Comparison of ENCODE assay signal across 8 mouse cellular contexts in genomic region chr12:56636534-56637180, GRCm38 (mm10). TPM values are rescaled to one million over a fixed set of nuclear protein-coding genes. Genes with fewer than 3 reads are reported as not detected.
DNase-seq lines count a peak whose midpoint lies in the region; ATAC-seq lines count a peak whose summit lies in the region.

No protein-coding gene starts in this region.

- peak; percentile 58 for ATAC-seq in common myeloid progenitor, adult 5-6 weeks (replicated peaks; ENCODE audit: low read depth, poor library complexity, severe bottlenecking)
- peak; percentile 79 for ATAC-seq in kidney, embryonic 14.5 days (ENCODE audit: low FRiP score, low TSS enrichment)
- ATAC-seq in limb, embryonic 13.5 days (ENCODE audit: low FRiP score, low read depth), result peak; percentile 88; the same call in 1 of the 2 replicates
- peak; percentile 68; the same call in 1 of the 2 replicates for ATAC-seq in neural tube, embryonic 11.5 days (ENCODE audit: insufficient read depth, low FRiP score, low TSS enrichment)

- peak overlapping the region; percentile 35 for H3K4me2 ChIP-seq in kidney, embryonic 14.5 days (replicated peaks; ENCODE audit: low read depth, low read length)
- H3K4me2 ChIP-seq in limb, embryonic 13.5 days (replicated peaks), result peak overlapping the region; percentile 55
- H3K4me2 ChIP-seq in neural tube, embryonic 11.5 days (ENCODE audit: low read depth), result peak overlapping the region; percentile 15; the same call in 1 of the 2 replicates

- H3K27ac ChIP-seq in heart, embryonic 10.5 days, result no peak overlapping the region
- no peak overlapping the region for H3K27ac ChIP-seq in kidney, embryonic 14.5 days (ENCODE audit: low read depth, low read length)
- no peak overlapping the region for H3K27ac ChIP-seq in limb, embryonic 13.5 days
- no peak overlapping the region for H3K27ac ChIP-seq in neural tube, embryonic 11.5 days (ENCODE audit: low read depth, low read length)

- no peaks in the 10 kb centered on the region for H3K4me1 ChIP-seq in heart, embryonic 10.5 days
- no peaks in the 10 kb centered on the region for H3K4me1 ChIP-seq in kidney, embryonic 14.5 days (ENCODE audit: control insufficient read depth, insufficient read depth, low read length)
- no peaks in the 10 kb centered on the region for H3K4me1 ChIP-seq in limb, embryonic 13.5 days
- H3K4me1 ChIP-seq in neural tube, embryonic 11.5 days (ENCODE audit: control insufficient read depth, insufficient read depth, low read length), result no peaks in the 10 kb centered on the region

- peak; percentile 18 for DNase-seq in gastrocnemius, adult 18-20 months (ENCODE audit: low spot score)
- no peak for DNase-seq in gastrocnemius, postnatal 14 days
- DNase-seq in heart, embryonic 10.5 days (ENCODE audit: low spot score), result no peak
- DNase-seq in neural tube, embryonic 11.5 days (ENCODE audit: low spot score), result peak; percentile 57
- DNase-seq in gastrocnemius, postnatal 25 days, result no peak

- no peaks in the 10 kb centered on the region for H3K36me3 ChIP-seq in heart, embryonic 10.5 days
- H3K36me3 ChIP-seq in kidney, embryonic 14.5 days (ENCODE audit: control insufficient read depth, insufficient read depth, low read length), result no peaks in the 10 kb centered on the region
- H3K36me3 ChIP-seq in limb, embryonic 13.5 days, result no peaks in the 10 kb centered on the region
- H3K36me3 ChIP-seq in neural tube, embryonic 11.5 days (ENCODE audit: control insufficient read depth, insufficient read depth, low read length), result no peaks in the 10 kb centered on the region

- H3K9ac ChIP-seq in kidney, embryonic 14.5 days (ENCODE audit: low read depth, low read length), result no peak overlapping the region
- no peak overlapping the region for H3K9ac ChIP-seq in limb, embryonic 13.5 days
- no peak overlapping the region for H3K9ac ChIP-seq in neural tube, embryonic 11.5 days (ENCODE audit: low read length)

- H3K27me3 ChIP-seq in heart, embryonic 10.5 days (ENCODE audit: insufficient read depth, poor library complexity, severe bottlenecking), result no peaks in the 10 kb centered on the region; the same call in none of the 2 replicates
- 0 out of 2 replicates have a peak, but pooled peaks cover 6% of the 10 kb centered on the region for H3K27me3 ChIP-seq in kidney, embryonic 14.5 days (ENCODE audit: control insufficient read depth, insufficient read depth, low read length)
- peaks cover 39% of the 10 kb centered on the region for H3K27me3 ChIP-seq in limb, embryonic 13.5 days
- H3K27me3 ChIP-seq in neural tube, embryonic 11.5 days (ENCODE audit: control insufficient read depth, insufficient read depth, low read length), result no peaks in the 10 kb centered on the region

- intact Hi-C loops in gastrocnemius, postnatal 14 days (cut with DNase I; ENCODE audit: low total_unique reads), result no loop called here

- peak overlapping the region; percentile 49 for H3K4me3 ChIP-seq in heart, embryonic 10.5 days
- no peak overlapping the region for H3K4me3 ChIP-seq in kidney, embryonic 14.5 days (ENCODE audit: low read length)
- H3K4me3 ChIP-seq in limb, embryonic 13.5 days, result peak overlapping the region; percentile 21
- no peak overlapping the region for H3K4me3 ChIP-seq in neural tube, embryonic 11.5 days (ENCODE audit: low read depth, low read length)

- 28% methylated on average over 14 of the region's 14 CpGs for WGBS in heart, embryonic 10.5 days
- 21% methylated on average over 14 of the region's 14 CpGs for WGBS in kidney, embryonic 14.5 days
- WGBS in limb, embryonic 13.5 days, result 19% methylated on average over 14 of the region's 14 CpGs
- 26% methylated on average over 14 of the region's 14 CpGs for WGBS in neural tube, embryonic 11.5 days

- H3K9me3 ChIP-seq in heart, embryonic 10.5 days, result no peaks in the 10 kb centered on the region
- no peaks in the 10 kb centered on the region for H3K9me3 ChIP-seq in kidney, embryonic 14.5 days (ENCODE audit: control insufficient read depth, low read length)
- H3K9me3 ChIP-seq in limb, embryonic 13.5 days, result no peaks in the 10 kb centered on the region
- H3K9me3 ChIP-seq in neural tube, embryonic 11.5 days (ENCODE audit: control insufficient read depth, low read length), result no peaks in the 10 kb centered on the region

RNA-seq across cellular contexts. Expression of gene Nkx2-9, which starts 23.6 kb away (rescaled TPM):
- total RNA-seq in gastrocnemius, adult 18-20 months (2021), result not detected
- total RNA-seq in gastrocnemius, postnatal 14 days (2021), result not detected
- total RNA-seq in common myeloid progenitor, adult 5-6 weeks (2017), result not detected in 2 replicates
- 0.14 and 0.44 TPM in 2 replicates for polyA plus RNA-seq in heart, embryonic 10.5 days (2016; fragmentation: Nextera tagmentation; extraction: Ambion mirVana)
- not detected in 2 replicates for polyA plus RNA-seq in kidney, embryonic 14.5 days (2014; fragmentation: Nextera tagmentation; extraction: Ambion mirVana)
- not detected in 2 replicates for polyA plus RNA-seq in limb, embryonic 13.5 days (2015; fragmentation: Nextera tagmentation; extraction: Ambion mirVana)
- 0.38 and 0.85 TPM in 2 replicates for polyA plus RNA-seq in neural tube, embryonic 11.5 days (2014; fragmentation: Nextera tagmentation; extraction: Ambion mirVana)
- total RNA-seq in gastrocnemius, postnatal 25 days (2021), result not detected

RNA-seq across cellular contexts. Expression of gene Pax9, which starts 54.9 kb away (rescaled TPM):
- total RNA-seq in gastrocnemius, adult 18-20 months (2021), result under 1 TPM in 1 of 2 experiments, not detected in 1; 0.11 TPM
- total RNA-seq in gastrocnemius, postnatal 14 days (2021), result under 1 TPM in 1 of 2 experiments, not detected in 1; 0.04 TPM
- not detected in 2 replicates for total RNA-seq in common myeloid progenitor, adult 5-6 weeks (2017)
- polyA plus RNA-seq in heart, embryonic 10.5 days (2016; fragmentation: Nextera tagmentation; extraction: Ambion mirVana), result 0.30 and 0.80 TPM in 2 replicates
- polyA plus RNA-seq in kidney, embryonic 14.5 days (2014; fragmentation: Nextera tagmentation; extraction: Ambion mirVana), result 0.08 TPM in 1 of 2 replicates, not detected in the other
- 7.2 and 10.2 TPM in 2 replicates for polyA plus RNA-seq in limb, embryonic 13.5 days (2015; fragmentation: Nextera tagmentation; extraction: Ambion mirVana)
- polyA plus RNA-seq in neural tube, embryonic 11.5 days (2014; fragmentation: Nextera tagmentation; extraction: Ambion mirVana), result 3.7 and 4.8 TPM in 2 replicates
- total RNA-seq in gastrocnemius, postnatal 25 days (2021), result under 1 TPM in 1 of 2 experiments, not detected in 1; 0.05 TPM

Comparison
In these comparisons a context has a peak if more than half of its experiments do, and no peak if none do; other contexts are left out.
1. DNase-seq: peak in gastrocnemius, adult 18-20 months (single experiment) and neural tube, embryonic 11.5 days (single experiment); none in gastrocnemius, postnatal 14 days (single experiment), heart, embryonic 10.5 days (single experiment) and gastrocnemius, postnatal 25 days (single experiment).
2. H3K4me3 ChIP-seq: peak in heart, embryonic 10.5 days (single experiment) and limb, embryonic 13.5 days (single experiment); none in kidney, embryonic 14.5 days (single experiment) and neural tube, embryonic 11.5 days (single experiment).
3. Peak in every context shown above with its lines, with median percentiles within 50 percentile points of each other: ATAC-seq and H3K4me2 ChIP-seq.